Mouse (Mus musculus): ENCODE measurements around the gene Gpn3.

GRCm38 (mm10) chr5:122409692-122410645 lies 38.3 kb downstream of the Gpn3 start:
- TF ChIP-seq POLR2A (IDR thresholded peaks at IDR 0.05; ENCODE audit: low read depth, low read length) (no peak), CTCF (IDR thresholded peaks at IDR 0.05; ENCODE audit: extremely low read depth, insufficient read depth, insufficient read length, insufficient replicate concordance) (no peak)

Data from spleen, adult 2 months (tissue).